Mouse (Mus musculus): ENCODE results near the gene Gm6657.

- TF ChIP-seq CTCF (IDR thresholded peaks at IDR 0.05; ENCODE audit: low read depth): no peak
- TF ChIP-seq EP300 (IDR thresholded peaks at IDR 0.05; ENCODE audit: low read depth): no peak
Observed at GRCm38 (mm10) chr12:78193942-78194341, at the start of gene Gm6657.

All from heart, postnatal 0 days (tissue).